Mouse (Mus musculus) bone marrow macrophage, adult 2 months (primary cell): Measurements from ENCODE around the gene Runx3.

Source experiments
- CTCF ChIP-seq: IDR thresholded peaks from 2 replicates; pipeline ENCODE4 v1.5.1; 2012; ENCODE audit warnings: low read depth, mild to moderate bottlenecking, low read length, moderate library complexity
- POLR2A ChIP-seq: IDR thresholded peaks from 2 replicates; pipeline ENCODE4 v1.6.1; 2012; ENCODE audit warnings: mild to moderate bottlenecking, low read depth, low read length, borderline replicate concordance

DNA sequence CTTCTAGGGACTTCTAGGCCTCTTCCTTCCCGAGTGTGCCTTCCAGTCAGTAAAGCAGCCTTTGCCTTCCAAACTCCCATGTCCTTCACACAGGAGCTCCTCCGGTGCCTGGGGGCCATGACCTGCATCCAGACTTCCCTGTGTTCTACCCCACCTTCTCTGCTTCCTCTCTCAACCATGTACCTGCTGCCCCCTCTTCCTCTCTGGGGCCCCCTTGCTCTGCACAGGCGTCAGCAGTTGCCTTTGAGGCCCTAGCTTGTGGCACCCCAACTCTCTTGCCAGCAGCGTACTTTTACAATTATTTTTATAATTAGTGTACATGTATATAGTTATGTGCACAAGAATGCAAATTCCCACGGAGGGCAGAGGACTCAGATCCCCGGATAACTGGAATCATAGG, 37.4 kb upstream of the Runx3 start:
- no peak for TF ChIP-seq CTCF
- TF ChIP-seq POLR2A, result no peak
